Mouse (Mus musculus) MEL (cell line): ENCODE results near the gene Kcnj4.

Experiments used
- BHLHE40 ChIP-seq: IDR thresholded peaks from 2 replicates; pipeline ENCODE4 v1.6.1; 2012; ENCODE audit warnings: low read depth, mild to moderate bottlenecking, inconsistent platforms, low read length, improper control_type of control experiment, borderline replicate concordance
- CTCF ChIP-seq, 3 experiments: IDR thresholded peaks in 2 of 3; conservative IDR thresholded peaks in 1 of 3; 2 replicates each; pipeline ENCODE4 v1.5.1; 2011 to 2012; ENCODE audit warnings: low read length in 3 of 3, low read depth in 2 of 3, mild to moderate bottlenecking in 2 of 3, improper control_type of control experiment in 1 of 3, inconsistent platforms in 1 of 3, mixed read lengths in 1 of 3, moderate library complexity in 1 of 3; ENCODE audit not compliant: control insufficient read depth in 1 of 3, insufficient read depth in 1 of 3, poor library complexity in 1 of 3, severe bottlenecking in 1 of 3
- E2F4 ChIP-seq: IDR thresholded peaks from 2 replicates; pipeline ENCODE4 v1.6.1; 2011; ENCODE audit warnings: low read depth, low read length, improper control_type of control experiment, borderline replicate concordance
- EP300 ChIP-seq, 2 experiments: IDR thresholded peaks; 2 replicates each; pipeline ENCODE4 v1.6.1; 2011; ENCODE audit warnings: improper control_type of control experiment in 2 of 2, low read length in 2 of 2, low read depth in 1 of 2, mild to moderate bottlenecking in 1 of 2
- ETS1 ChIP-seq: IDR thresholded peaks from 2 replicates; pipeline ENCODE4 v1.6.1; 2012; ENCODE audit warnings: low read depth, mild to moderate bottlenecking, inconsistent platforms, low read length, improper control_type of control experiment, moderate library complexity
- GATA1 ChIP-seq: IDR thresholded peaks from 2 replicates; pipeline ENCODE4 v1.6.1; 2011; ENCODE audit warnings: low read depth, low read length, improper control_type of control experiment
- MAFK ChIP-seq: IDR thresholded peaks from 2 replicates; pipeline ENCODE4 v1.6.1; 2011; ENCODE audit warnings: low read depth, mild to moderate bottlenecking, low read length, improper control_type of control experiment, borderline replicate concordance
- MEF2A ChIP-seq: IDR thresholded peaks from 2 replicates; pipeline ENCODE4 v1.6.1; 2014; ENCODE audit warnings: low read depth, mild to moderate bottlenecking, inconsistent platforms, low read length, improper control_type of control experiment; ENCODE audit not compliant: poor library complexity, insufficient replicate concordance, severe bottlenecking; ENCODE audit errors: extremely low read depth
- POLR2A ChIP-seq, 2 experiments: IDR thresholded peaks; 2 replicates each; pipeline ENCODE4 v1.6.1; 2011 to 2012; ENCODE audit warnings: low read length in 2 of 2, mild to moderate bottlenecking in 2 of 2, control low read depth in 1 of 2, improper control_type of control experiment in 1 of 2, low read depth in 1 of 2, moderate library complexity in 1 of 2; ENCODE audit not compliant: control insufficient read depth in 1 of 2, insufficient read depth in 1 of 2, poor library complexity in 1 of 2
- TCF12 ChIP-seq: IDR thresholded peaks from 2 replicates; pipeline ENCODE4 v1.6.1; 2014; ENCODE audit warnings: low read depth, mild to moderate bottlenecking, inconsistent platforms, low read length, improper control_type of control experiment, moderate library complexity
- USF1 ChIP-seq: IDR thresholded peaks from 2 replicates; pipeline ENCODE4 v1.6.1; 2014; ENCODE audit warnings: low read depth, mild to moderate bottlenecking, inconsistent platforms, low read length, improper control_type of control experiment, moderate library complexity
- ZKSCAN1 ChIP-seq: IDR thresholded peaks from 2 replicates; pipeline ENCODE4 v1.6.1; 2012; ENCODE audit warnings: low read depth, mild to moderate bottlenecking, inconsistent platforms, low read length, improper control_type of control experiment, moderate library complexity
- ZMIZ1 ChIP-seq: IDR thresholded peaks from 2 replicates; pipeline ENCODE4 v1.6.1; 2012; ENCODE audit warnings: low read depth, mild to moderate bottlenecking, inconsistent platforms, low read length, improper control_type of control experiment, moderate library complexity

- no peak for TF ChIP-seq GATA1
- TF ChIP-seq EP300 (IDR thresholded peaks at IDR 0.05; ENCODE audit: low read depth in 1 of 2, low read length in 2 of 2): no peak
- TF ChIP-seq POLR2A (IDR thresholded peaks at IDR 0.05; ENCODE audit: control insufficient read depth in 1 of 2, insufficient read depth in 1 of 2, low read depth in 1 of 2, low read length in 2 of 2, poor library complexity in 1 of 2): no peak
- no peak for TF ChIP-seq CTCF (IDR thresholded peaks at IDR 0.05 in 2 of 3, conservative IDR thresholded peaks at IDR 0.05 in 1 of 3; ENCODE audit: control insufficient read depth in 1 of 3, insufficient read depth in 1 of 3, low read depth in 2 of 3, low read length in 3 of 3, poor library complexity in 1 of 3, severe bottlenecking in 1 of 3)
- no peak for TF ChIP-seq ETS1
- TF ChIP-seq ZKSCAN1: no peak
- TF ChIP-seq ZMIZ1: no peak
- TF ChIP-seq USF1: no peak
- TF ChIP-seq TCF12: no peak
- no peak for TF ChIP-seq MEF2A
- TF ChIP-seq E2F4: no peak
- no peak for TF ChIP-seq MAFK
- TF ChIP-seq BHLHE40: no peak
These were observed 11.5 kb downstream of the Kcnj4 start for GRCm38 (mm10) chr15:79493527-79493926.
